Mouse (Mus musculus): Measurements from ENCODE around the gene Phrf1.

DNA sequence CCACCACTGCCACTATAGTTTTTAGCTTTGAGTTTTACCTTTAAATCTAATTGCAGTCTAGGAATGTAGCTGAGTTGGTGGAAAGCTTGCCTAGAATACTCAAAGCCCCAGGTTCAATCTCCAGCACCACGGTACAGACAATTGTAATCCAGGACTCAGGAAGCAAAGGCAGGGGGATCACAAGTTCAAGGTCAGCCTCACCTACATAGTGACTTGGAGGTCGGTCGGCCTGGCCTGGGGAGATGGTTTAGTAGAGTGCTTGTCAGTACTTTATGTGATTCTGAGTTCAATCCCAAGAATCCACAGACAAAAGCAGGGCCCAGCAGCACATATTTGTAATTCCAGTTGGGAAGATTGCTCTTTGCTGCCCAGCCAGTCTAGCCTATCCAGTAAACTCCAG, 59.5 kb downstream of the Phrf1 start:
- no peak for TF ChIP-seq CTCF (IDR thresholded peaks at IDR 0.05; ENCODE audit: borderline replicate concordance, insufficient read depth, low read depth, low read length)
- TF ChIP-seq POLR2A (IDR thresholded peaks at IDR 0.05; ENCODE audit: borderline replicate concordance, insufficient read depth, low read length) = no peak

Measured in cerebellum, adult 2 months (tissue).